Mouse (Mus musculus): ENCODE data around the gene 9530068E07Rik. TPM values are rescaled to one million over a fixed set of nuclear protein-coding genes. Genes with fewer than 3 reads are reported as not detected.
"Not testable (repeated sequence)": the region's sequence is repeated elsewhere in the genome, so short reads cannot be mapped to it uniquely, and the experiment has no call there.

9530068E07Rik gene
- 80.9 and 138 TPM in 2 replicates for polyA plus RNA-seq (2014; fragmentation: Nextera tagmentation; extraction: Ambion mirVana)

DNA sequence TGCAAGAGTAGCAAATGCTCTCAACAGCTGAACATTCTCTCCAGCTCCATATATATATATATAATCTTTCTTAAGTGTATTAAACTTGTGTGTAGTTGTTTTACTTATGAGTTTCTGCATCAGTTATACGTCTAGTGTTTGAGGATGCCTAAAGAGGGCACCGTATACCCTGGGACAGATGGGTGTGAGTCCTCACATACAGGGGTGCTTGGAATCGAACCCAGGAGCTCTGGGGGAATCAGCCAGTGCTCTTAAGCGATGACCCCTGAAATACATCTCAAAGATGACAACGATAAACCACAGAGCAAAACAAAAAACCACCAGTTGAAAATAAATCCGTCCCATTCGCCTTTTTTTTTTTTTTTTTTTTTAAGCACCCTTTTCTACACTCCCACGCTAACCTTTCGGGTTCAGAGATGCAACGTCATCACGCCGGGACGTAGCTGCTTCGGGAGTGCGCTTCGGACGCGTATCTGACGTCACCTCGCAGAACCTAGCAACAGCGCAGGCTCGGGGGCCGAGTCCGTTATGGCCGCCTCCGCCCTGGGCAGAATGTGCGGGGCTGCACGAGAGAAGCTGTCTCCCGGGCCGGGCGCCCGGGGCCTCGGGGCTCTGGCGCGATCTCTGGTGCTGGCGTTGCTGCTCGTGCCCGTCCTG lies at the start of gene 9530068E07Rik:
TSS of gene 9530068E07Rik (plus strand) at position 489 of the 657 bp plus-strand sequence.
- Histone ChIP-seq H3K9me3 (ENCODE audit: control insufficient read depth, low read length) (no peaks in the 10 kb centered on the region), H3K4me3 (replicated peaks; ENCODE audit: low read depth, low read length) (peak within 1 kb of the TSS; percentile 91), H3K27ac (replicated peaks; ENCODE audit: low read depth, low read length) (peak within 1 kb of the TSS; percentile 90), H3K36me3 (ENCODE audit: control insufficient read depth, insufficient read depth, low read length) (no peaks in the 10 kb centered on the region), H3K27me3 (ENCODE audit: control insufficient read depth, insufficient read depth, low read length) (no peaks in the 10 kb centered on the region), H3K9ac (replicated peaks; ENCODE audit: low read length) (peak within 1 kb of the TSS; percentile 94), H3K4me2 (ENCODE audit: low read length) (peak within 1 kb of the TSS; percentile 68), H3K4me1 (ENCODE audit: control insufficient read depth, insufficient read depth, low read length) (peaks cover 11% of the 10 kb centered on the region; the same call in 1 of the 2 replicates)
- WGBS: 1% methylated on average over 38 of the region's 38 CpGs
- peak; percentile 99 for DNase-seq
- peak; percentile 96 for ATAC-seq (ENCODE audit: low FRiP score, low TSS enrichment)

DNA sequence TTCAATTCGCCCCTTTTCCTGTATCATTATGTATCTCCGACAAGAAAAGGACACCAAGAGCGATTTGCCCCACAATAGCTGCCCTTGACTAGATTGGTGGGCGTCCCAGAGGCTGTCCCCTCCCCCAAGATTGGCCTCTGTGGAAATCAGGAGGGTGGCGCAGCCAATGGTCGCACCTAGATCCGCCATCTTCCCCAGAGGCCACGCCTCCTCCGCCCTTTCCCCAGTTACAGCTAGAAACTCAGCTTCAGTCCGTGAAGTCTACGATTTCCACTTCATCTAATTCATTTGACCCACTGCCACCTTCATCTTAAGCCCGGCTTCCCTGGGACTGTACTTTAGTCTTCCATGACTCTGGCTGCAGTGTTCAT lies 49.6 kb upstream of the 9530068E07Rik start:
- Histone ChIP-seq H3K4me1 (ENCODE audit: control insufficient read depth, insufficient read depth, low read length) (no peaks in the 10 kb centered on the region), H3K27me3 (ENCODE audit: control insufficient read depth, insufficient read depth, low read length) (no peaks in the 10 kb centered on the region), H3K27ac (replicated peaks; ENCODE audit: low read depth, low read length) (peak overlapping the region; percentile 37; the same call in 1 of the 2 replicates), H3K4me2 (ENCODE audit: low read length) (peak overlapping the region; percentile 44), H3K9ac (replicated peaks; ENCODE audit: low read length) (no peak overlapping the region), H3K9me3 (ENCODE audit: control insufficient read depth, low read length) (no peaks in the 10 kb centered on the region), H3K36me3 (ENCODE audit: control insufficient read depth, insufficient read depth, low read length) (no peaks in the 10 kb centered on the region), H3K4me3 (replicated peaks; ENCODE audit: low read depth, low read length) (no peak overlapping the region)
- ATAC-seq (ENCODE audit: low FRiP score, low TSS enrichment) (no peak), DNase-seq (peak; percentile 68)
- WGBS: 4% methylated on average over 12 of the region's 12 CpGs

DNA sequence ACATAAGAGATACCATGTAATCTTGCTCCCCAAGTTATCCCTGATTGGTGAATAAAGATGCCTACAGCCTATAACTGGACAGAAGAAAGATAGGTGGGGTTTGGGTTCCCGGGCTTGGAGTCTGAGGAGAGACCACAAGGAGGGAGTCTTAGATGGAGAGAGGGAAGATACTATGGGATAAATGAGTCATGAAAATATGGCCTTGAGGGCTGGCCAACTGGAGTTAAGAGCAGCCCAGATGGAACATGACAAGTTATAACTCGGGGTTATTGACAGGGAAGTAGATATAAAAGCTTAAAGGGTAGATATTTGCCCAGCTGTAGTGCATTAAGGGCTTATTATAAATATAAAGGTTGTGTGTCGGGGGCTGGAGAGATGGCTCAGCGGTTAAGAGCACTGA lies 48.1 kb upstream of the 9530068E07Rik start:
- ATAC-seq (ENCODE audit: low FRiP score, low TSS enrichment) (no peak), DNase-seq (no peak)
- Histone ChIP-seq H3K4me1 (ENCODE audit: control insufficient read depth, insufficient read depth, low read length) (no peaks in the 10 kb centered on the region), H3K9me3 (ENCODE audit: control insufficient read depth, low read length) (no peaks in the 10 kb centered on the region), H3K4me2 (ENCODE audit: low read length) (no peak overlapping the region), H3K4me3 (replicated peaks; ENCODE audit: low read depth, low read length) (no peak overlapping the region), H3K27me3 (ENCODE audit: control insufficient read depth, insufficient read depth, low read length) (no peaks in the 10 kb centered on the region), H3K36me3 (ENCODE audit: control insufficient read depth, insufficient read depth, low read length) (no peaks in the 10 kb centered on the region), H3K27ac (replicated peaks; ENCODE audit: low read depth, low read length) (no peak overlapping the region), H3K9ac (replicated peaks; ENCODE audit: low read length) (no peak overlapping the region)
- WGBS: 87% methylated on average over 4 of the region's 4 CpGs

DNA sequence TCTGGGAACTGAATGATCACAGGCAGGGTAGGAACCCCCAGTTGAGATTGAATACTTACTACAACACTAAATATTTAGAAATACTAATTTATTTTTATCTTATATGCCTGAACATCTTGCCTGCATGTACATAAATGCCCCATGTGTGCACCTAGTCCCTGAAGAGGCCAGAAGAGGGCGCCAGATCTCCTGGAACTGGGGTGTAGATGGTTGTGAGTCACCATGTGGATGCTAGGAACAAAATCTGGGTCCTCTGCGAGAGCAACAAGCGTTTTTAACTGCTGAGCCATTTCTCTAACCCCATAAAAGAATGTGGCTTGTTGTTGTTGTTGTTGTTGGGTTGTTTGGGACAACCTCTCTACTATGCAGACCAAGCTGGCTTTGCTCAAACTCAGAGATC lies 47.5 kb upstream of the 9530068E07Rik start:
- no peak for ATAC-seq (ENCODE audit: low FRiP score, low TSS enrichment)
- H3K27ac ChIP-seq (replicated peaks; ENCODE audit: low read depth, low read length): no peak overlapping the region
- no peaks in the 10 kb centered on the region for H3K36me3 ChIP-seq (ENCODE audit: control insufficient read depth, insufficient read depth, low read length)
- H3K4me3 ChIP-seq (replicated peaks; ENCODE audit: low read depth, low read length): no peak overlapping the region
- no peaks in the 10 kb centered on the region for H3K4me1 ChIP-seq (ENCODE audit: control insufficient read depth, insufficient read depth, low read length)
- no peaks in the 10 kb centered on the region for H3K9me3 ChIP-seq (ENCODE audit: control insufficient read depth, low read length)
- 63% methylated on average over 3 of the region's 3 CpGs for WGBS
- H3K4me2 ChIP-seq (ENCODE audit: low read length): no peak overlapping the region
- no peak overlapping the region for H3K9ac ChIP-seq (replicated peaks; ENCODE audit: low read length)
- DNase-seq: no peak
- H3K27me3 ChIP-seq (ENCODE audit: control insufficient read depth, insufficient read depth, low read length): no peaks in the 10 kb centered on the region

DNA sequence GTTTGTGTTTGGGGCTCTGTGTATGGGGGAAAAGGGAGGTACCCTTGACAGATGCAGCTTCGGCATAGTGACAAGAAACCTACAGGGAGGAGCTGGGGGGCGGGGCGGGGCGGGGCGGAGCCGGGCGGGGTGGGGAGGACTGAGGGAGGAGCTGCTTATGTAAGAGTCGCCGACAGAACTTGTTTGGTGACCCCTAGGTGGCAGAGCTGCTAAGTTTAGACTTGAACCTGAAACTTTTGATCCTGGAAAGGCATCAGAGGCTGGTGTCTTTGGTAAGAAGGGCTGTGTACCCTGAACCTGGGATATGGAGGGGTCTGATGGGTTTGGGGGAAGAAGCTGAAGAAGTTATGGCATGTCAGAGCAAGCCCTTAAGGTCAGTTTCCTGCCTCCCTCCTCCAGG lies 45.3 kb upstream of the 9530068E07Rik start:
- DNase-seq: no peak
- WGBS: under 1% methylated on average over 9 of the region's 9 CpGs

DNA sequence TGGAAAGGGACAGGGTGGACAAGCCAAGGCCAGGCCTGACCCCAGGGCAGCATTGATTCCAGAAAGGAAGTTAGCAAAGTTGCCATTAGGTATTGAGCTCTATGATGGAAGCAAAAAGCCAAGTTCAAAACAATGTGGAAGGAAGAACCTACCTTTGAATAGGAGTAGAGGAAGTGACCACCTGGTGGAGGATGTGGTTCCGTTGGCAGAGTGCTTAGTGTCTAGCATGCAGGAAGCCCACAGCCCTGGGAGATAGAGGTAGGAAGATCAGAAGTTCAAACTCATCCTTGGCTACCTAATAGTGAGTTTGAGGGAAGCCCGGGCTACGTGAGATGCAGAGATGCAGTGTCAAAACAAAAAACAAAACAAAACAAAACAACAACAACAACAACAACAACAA lies 44.0 kb upstream of the 9530068E07Rik start:
- Histone ChIP-seq H3K4me3 (replicated peaks; ENCODE audit: low read depth, low read length) (no peak overlapping the region), H3K9ac (replicated peaks; ENCODE audit: low read length) (no peak overlapping the region), H3K4me2 (ENCODE audit: low read length) (no peak overlapping the region), H3K27ac (replicated peaks; ENCODE audit: low read depth, low read length) (no peak overlapping the region), H3K4me1 (ENCODE audit: control insufficient read depth, insufficient read depth, low read length) (no peaks in the 10 kb centered on the region), H3K36me3 (ENCODE audit: control insufficient read depth, insufficient read depth, low read length) (no peaks in the 10 kb centered on the region), H3K27me3 (ENCODE audit: control insufficient read depth, insufficient read depth, low read length) (no peaks in the 10 kb centered on the region), H3K9me3 (ENCODE audit: control insufficient read depth, low read length) (no peaks in the 10 kb centered on the region)
- 90% methylated on average over 3 of the region's 3 CpGs for WGBS
- DNase-seq (no peak), ATAC-seq (ENCODE audit: low FRiP score, low TSS enrichment) (no peak)

More for the DNA sequence above, 45.3 kb upstream of the 9530068E07Rik start:
- no peaks in the 10 kb centered on the region for H3K27me3 ChIP-seq (ENCODE audit: control insufficient read depth, insufficient read depth, low read length)
- no peak overlapping the region for H3K9ac ChIP-seq (replicated peaks; ENCODE audit: low read length)
- H3K27ac ChIP-seq (replicated peaks; ENCODE audit: low read depth, low read length): no peak overlapping the region
- H3K36me3 ChIP-seq (ENCODE audit: control insufficient read depth, insufficient read depth, low read length): no peaks in the 10 kb centered on the region
- no peaks in the 10 kb centered on the region for H3K9me3 ChIP-seq (ENCODE audit: control insufficient read depth, low read length)
- H3K4me3 ChIP-seq (replicated peaks; ENCODE audit: low read depth, low read length): no peak overlapping the region
- no peak for ATAC-seq (ENCODE audit: low FRiP score, low TSS enrichment)
- H3K4me2 ChIP-seq (ENCODE audit: low read length): no peak overlapping the region
- H3K4me1 ChIP-seq (ENCODE audit: control insufficient read depth, insufficient read depth, low read length): no peaks in the 10 kb centered on the region

DNA sequence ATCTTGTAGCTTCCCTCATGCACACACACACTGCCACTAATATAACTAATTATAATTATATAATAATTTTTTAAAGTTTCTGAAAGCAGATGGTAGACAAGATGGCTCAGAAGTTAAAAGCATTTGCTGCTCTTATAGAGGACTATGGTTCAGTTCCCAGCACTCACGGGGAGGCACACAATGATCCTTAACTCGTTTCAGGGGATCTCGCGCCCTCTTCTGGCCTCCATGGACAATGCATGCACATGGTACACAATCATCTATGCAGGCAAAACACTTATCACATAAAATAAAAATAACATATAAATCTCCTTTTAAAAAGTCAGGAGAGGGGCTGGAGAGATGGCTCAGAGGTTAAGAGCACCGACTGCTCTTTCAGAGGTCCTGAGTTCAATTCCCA lies 41.6 kb upstream of the 9530068E07Rik start:
- Histone ChIP-seq H3K4me3 (replicated peaks; ENCODE audit: low read depth, low read length) (no peak overlapping the region), H3K36me3 (ENCODE audit: control insufficient read depth, insufficient read depth, low read length) (no peaks in the 10 kb centered on the region), H3K4me1 (ENCODE audit: control insufficient read depth, insufficient read depth, low read length) (no peaks in the 10 kb centered on the region), H3K9ac (replicated peaks; ENCODE audit: low read length) (no peak overlapping the region), H3K27me3 (ENCODE audit: control insufficient read depth, insufficient read depth, low read length) (no peaks in the 10 kb centered on the region), H3K4me2 (ENCODE audit: low read length) (no peak overlapping the region), H3K9me3 (ENCODE audit: control insufficient read depth, low read length) (no peaks in the 10 kb centered on the region), H3K27ac (replicated peaks; ENCODE audit: low read depth, low read length) (no peak overlapping the region)
- WGBS: 86% methylated on average over 5 of the region's 5 CpGs
- no peak for DNase-seq
- no peak for ATAC-seq (ENCODE audit: low FRiP score, low TSS enrichment)

DNA sequence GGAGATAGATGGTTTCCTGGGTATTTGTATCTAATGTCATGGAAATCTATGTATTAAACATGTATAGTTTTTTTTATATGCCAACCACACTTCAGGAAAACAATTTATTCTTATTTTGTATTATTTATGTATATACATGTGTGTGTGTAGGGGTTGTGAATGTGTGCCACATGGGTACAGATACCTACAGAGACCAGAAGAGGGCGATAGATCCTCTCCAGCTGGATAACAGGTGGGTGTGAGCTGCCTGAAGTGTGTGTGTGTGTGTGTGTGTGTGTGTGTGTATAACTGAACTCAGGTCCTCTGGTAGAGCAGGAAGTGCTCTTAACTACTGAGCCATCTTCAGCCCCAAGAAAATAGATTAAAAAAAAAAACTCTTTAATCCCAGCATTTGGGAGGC lies 40.6 kb upstream of the 9530068E07Rik start:
- DNase-seq (no peak), ATAC-seq (ENCODE audit: low FRiP score, low TSS enrichment) (no peak)
- no peaks in the 10 kb centered on the region for H3K9me3 ChIP-seq (ENCODE audit: control insufficient read depth, low read length)
- no peaks in the 10 kb centered on the region for H3K36me3 ChIP-seq (ENCODE audit: control insufficient read depth, insufficient read depth, low read length)
- H3K4me3 ChIP-seq (replicated peaks; ENCODE audit: low read depth, low read length): no peak overlapping the region
- no peak overlapping the region for H3K9ac ChIP-seq (replicated peaks; ENCODE audit: low read length)
- no peak overlapping the region for H3K27ac ChIP-seq (replicated peaks; ENCODE audit: low read depth, low read length)
- no peaks in the 10 kb centered on the region for H3K27me3 ChIP-seq (ENCODE audit: control insufficient read depth, insufficient read depth, low read length)
- peaks cover 3% of the 10 kb centered on the region; the same call in 1 of the 2 replicates for H3K4me1 ChIP-seq (ENCODE audit: control insufficient read depth, insufficient read depth, low read length)
- H3K4me2 ChIP-seq (ENCODE audit: low read length): no peak overlapping the region
- WGBS: 96% methylated on average over 1 of the region's 1 CpGs

DNA sequence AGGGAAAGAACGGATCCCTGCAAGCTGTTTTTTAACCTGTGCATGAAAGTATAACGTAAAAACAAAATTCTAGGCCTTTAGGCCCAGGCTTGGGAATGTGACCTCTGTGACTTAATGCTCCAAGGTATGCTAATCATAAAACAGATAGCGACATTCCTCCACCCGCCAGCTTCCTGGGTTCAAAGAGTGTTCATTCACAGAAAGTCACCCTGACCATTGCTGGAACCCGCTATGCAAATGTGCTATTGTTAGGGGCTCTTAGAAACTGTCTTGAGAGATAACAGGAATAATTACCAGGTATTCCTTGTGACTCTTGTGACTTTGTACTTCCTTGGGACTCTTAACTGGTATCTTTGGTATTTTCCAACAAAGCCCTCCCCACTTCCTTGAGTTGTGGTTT lies 39.1 kb upstream of the 9530068E07Rik start:
- H3K9ac ChIP-seq (replicated peaks; ENCODE audit: low read length); H3K27me3 ChIP-seq (ENCODE audit: control insufficient read depth, insufficient read depth, low read length); ATAC-seq (ENCODE audit: low FRiP score, low TSS enrichment); H3K9me3 ChIP-seq (ENCODE audit: control insufficient read depth, low read length); H3K4me3 ChIP-seq (replicated peaks; ENCODE audit: low read depth, low read length); DNase-seq; H3K27ac ChIP-seq (replicated peaks; ENCODE audit: low read depth, low read length); H3K4me2 ChIP-seq (ENCODE audit: low read length); H3K36me3 ChIP-seq (ENCODE audit: control insufficient read depth, insufficient read depth, low read length); H3K4me1 ChIP-seq (ENCODE audit: control insufficient read depth, insufficient read depth, low read length): not testable (repeated sequence)
- 93% methylated on average over 5 of the region's 5 CpGs for WGBS
